Mouse (Mus musculus) heart, adult 2 months (tissue): ENCODE data around the gene Prss2.

Experiments
- CTCF ChIP-seq: fragments of 200-600 bp; IDR thresholded peaks from 2 replicates; pipeline ENCODE4 v1.8.1; 2022; ENCODE audit warnings: antibody characterized with exemption, mild to moderate bottlenecking, moderate library complexity
- POLR2A ChIP-seq: fragments of 200-500 bp; IDR thresholded peaks from 2 replicates; pipeline ENCODE4 v1.6.1; 2011; ENCODE audit warnings: mild to moderate bottlenecking, low read depth, low read length, control low read depth; ENCODE audit not compliant: insufficient read depth

DNA sequence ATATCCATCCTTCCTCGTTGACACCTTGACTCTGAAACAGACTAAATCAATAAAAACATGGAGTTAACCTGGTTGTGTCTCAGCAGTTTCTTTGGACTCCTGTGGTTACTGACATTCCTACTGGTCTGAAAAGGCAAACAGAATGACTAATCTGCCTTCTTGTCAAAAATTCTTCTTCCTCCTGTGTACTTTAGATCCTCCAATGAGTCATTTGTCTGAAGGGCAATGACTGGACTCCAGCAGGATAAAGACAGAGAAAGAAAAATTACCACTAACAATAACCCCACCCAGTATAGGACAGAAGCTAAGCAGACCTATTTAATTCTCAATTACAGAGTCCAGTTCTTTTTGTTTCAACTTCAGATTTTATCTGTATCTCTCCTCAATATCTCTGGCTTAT, 26.7 kb downstream of the Prss2 start:
- TF ChIP-seq CTCF (no peak), POLR2A (no peak)
